Mouse (Mus musculus) hindbrain, embryonic 15.5 days (tissue): ENCODE results near the gene Sptbn1. TPM values are rescaled to one million over a fixed set of nuclear protein-coding genes. Genes with fewer than 3 reads are reported as not detected.
A peak's percentile ranks its signal among the peaks of the same experiment; 100 is the strongest.

Experiments
- ATAC-seq: fragments of 200-750 bp; cut with Nextera tagmentation; 2 replicates; pipeline ENCODE4 v1.8.0; 2017; ENCODE audit warnings: low read depth, moderate number of reproducible peaks, moderate TSS enrichment; ENCODE audit not compliant: low FRiP score
- H3K27ac ChIP-seq: fragments of 300-500 bp; sonication (generic); replicated peaks from 2 replicates; pipeline ENCODE4 v1.5.1; 2015; ENCODE audit warnings: mild to moderate bottlenecking, inconsistent platforms
- H3K27me3 ChIP-seq: fragments of 300-500 bp; sonication (generic); 2 replicates; pipeline ENCODE4 v1.6.1; 2015; ENCODE audit warnings: control low read depth, inconsistent platforms
- H3K36me3 ChIP-seq: fragments of 300-500 bp; sonication (generic); 2 replicates; pipeline ENCODE4 v1.6.1; 2015; ENCODE audit warnings: control low read depth, inconsistent platforms
- H3K4me1 ChIP-seq: fragments of 300-500 bp; sonication (generic); replicated peaks from 2 replicates; pipeline ENCODE4 v1.6.1; 2015; ENCODE audit warnings: control low read depth, inconsistent platforms
- H3K4me2 ChIP-seq: fragments of 300-500 bp; sonication (generic); 2 replicates; pipeline ENCODE4 v1.6.1; 2015; ENCODE audit warnings: moderate library complexity, mild to moderate bottlenecking, inconsistent platforms
- H3K4me3 ChIP-seq: fragments of 300-500 bp; sonication (generic); 2 replicates; pipeline ENCODE4 v1.5.1; 2015; ENCODE audit warnings: mild to moderate bottlenecking, inconsistent platforms
- H3K9ac ChIP-seq: fragments of 300-500 bp; sonication (generic); 2 replicates; pipeline ENCODE4 v1.6.1; 2015; ENCODE audit warnings: inconsistent platforms
- H3K9me3 ChIP-seq: fragments of 300-500 bp; sonication (generic); 2 replicates; pipeline ENCODE4 v1.6.1; 2016; ENCODE audit warnings: control low read depth, inconsistent platforms
- WGBS: fragments of 180-500 bp; shearing (Covaris S2); methylation state at CpG from one replicate; pipeline ENCODE4 v1.1.7; 2015; 5-methylcytosine and 5-hydroxymethylcytosine counted together
- polyA plus RNA-seq: library from polyadenylated mRNA; unstranded; fragments of >200 nt; fragmentation: Nextera tagmentation; extraction: Ambion mirVana; gene quantifications from 2 replicates; pipeline ENCODE4 v1.2.1, GENCODE M21; 2015

Sptbn1 gene
- polyA plus RNA-seq, 1 experiment from 2014 or later = 177 TPM

DNA sequence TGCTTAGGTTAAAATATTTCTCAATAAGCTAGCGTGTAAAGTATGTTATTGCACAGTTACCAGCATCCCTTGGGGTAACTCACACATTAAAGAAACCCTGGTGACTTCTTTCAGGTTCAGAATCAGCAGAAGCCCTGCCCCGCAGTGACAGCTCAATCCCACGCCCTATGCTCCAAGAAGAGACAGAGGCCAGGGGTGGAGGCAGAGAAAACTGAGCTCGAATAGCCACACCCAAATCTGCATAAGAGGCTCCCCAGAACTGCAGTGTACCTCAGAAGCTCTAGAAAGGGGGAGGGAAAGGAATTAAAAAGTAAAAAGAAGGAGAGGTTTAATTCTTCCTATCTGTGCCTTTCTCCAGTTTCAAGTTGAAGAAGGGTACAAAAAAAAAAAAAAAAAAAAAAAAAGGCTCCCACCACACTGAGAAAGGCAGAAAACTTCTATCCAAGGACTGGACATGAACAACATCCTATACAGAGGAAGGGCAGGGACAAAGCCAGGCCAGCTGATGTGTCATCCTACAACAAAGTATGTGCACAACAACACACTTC lies 107.3 kb downstream of the Sptbn1 start:
- no peak for ATAC-seq
- peaks cover 36% of the 10 kb centered on the region; the same call in 1 of the 2 replicates for H3K4me1 ChIP-seq
- 72% methylated on average over 4 of the region's 4 CpGs for WGBS
- H3K27me3 ChIP-seq = no peaks in the 10 kb centered on the region
- no peaks in the 10 kb centered on the region for H3K36me3 ChIP-seq
- 0 out of 2 replicates have a peak overlapping the region, but pooled peaks have one; percentile 43 for H3K27ac ChIP-seq
- H3K4me2 ChIP-seq = no peak overlapping the region
- no peaks in the 10 kb centered on the region for H3K9me3 ChIP-seq
- H3K9ac ChIP-seq = no peak overlapping the region
- H3K4me3 ChIP-seq = no peak overlapping the region

DNA sequence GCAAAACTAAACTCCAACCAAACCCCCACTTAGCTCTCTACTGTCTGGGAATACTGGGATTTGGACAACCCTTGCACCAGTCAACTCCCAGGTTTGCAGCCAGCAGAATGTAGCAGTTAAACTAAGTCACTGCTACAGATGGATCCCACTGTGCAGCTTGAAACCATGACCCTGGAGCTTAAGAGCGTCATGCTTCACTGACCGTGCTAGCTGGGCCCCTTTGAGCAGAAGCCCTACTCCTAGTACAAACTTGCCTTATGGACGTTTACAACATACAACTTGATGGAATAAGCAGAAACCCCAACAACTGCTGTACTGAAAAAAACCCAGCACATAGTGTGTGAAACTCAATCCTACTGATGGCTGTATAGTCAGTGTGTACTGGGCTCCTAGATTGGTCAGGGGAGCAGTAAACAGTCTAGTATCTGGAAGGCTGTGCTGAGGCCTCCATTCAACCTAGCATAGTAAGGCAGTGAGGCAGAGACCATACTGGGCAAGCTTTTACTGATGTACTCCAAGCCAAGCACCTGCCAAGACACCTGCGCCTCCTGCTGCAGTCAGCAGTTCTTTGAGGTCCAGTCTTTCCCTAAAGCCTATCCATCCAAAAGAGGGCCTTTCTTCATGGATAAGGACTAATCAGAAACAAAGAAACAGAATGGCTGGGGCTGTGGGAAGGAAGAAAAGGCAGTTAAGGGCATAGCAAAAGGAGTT lies 108.3 kb downstream of the Sptbn1 start:
- no peak overlapping the region for H3K4me2 ChIP-seq
- no peak for ATAC-seq
- no peak overlapping the region; the same call in 1 of the 2 replicates for H3K27ac ChIP-seq
- no peak overlapping the region for H3K4me3 ChIP-seq
- H3K36me3 ChIP-seq = no peaks in the 10 kb centered on the region
- no peak overlapping the region for H3K9ac ChIP-seq
- H3K27me3 ChIP-seq = no peaks in the 10 kb centered on the region
- no peaks in the 10 kb centered on the region for H3K9me3 ChIP-seq
- WGBS = 79% methylated on average over 4 of the region's 4 CpGs
- peaks cover 33% of the 10 kb centered on the region; the same call in 1 of the 2 replicates for H3K4me1 ChIP-seq

DNA sequence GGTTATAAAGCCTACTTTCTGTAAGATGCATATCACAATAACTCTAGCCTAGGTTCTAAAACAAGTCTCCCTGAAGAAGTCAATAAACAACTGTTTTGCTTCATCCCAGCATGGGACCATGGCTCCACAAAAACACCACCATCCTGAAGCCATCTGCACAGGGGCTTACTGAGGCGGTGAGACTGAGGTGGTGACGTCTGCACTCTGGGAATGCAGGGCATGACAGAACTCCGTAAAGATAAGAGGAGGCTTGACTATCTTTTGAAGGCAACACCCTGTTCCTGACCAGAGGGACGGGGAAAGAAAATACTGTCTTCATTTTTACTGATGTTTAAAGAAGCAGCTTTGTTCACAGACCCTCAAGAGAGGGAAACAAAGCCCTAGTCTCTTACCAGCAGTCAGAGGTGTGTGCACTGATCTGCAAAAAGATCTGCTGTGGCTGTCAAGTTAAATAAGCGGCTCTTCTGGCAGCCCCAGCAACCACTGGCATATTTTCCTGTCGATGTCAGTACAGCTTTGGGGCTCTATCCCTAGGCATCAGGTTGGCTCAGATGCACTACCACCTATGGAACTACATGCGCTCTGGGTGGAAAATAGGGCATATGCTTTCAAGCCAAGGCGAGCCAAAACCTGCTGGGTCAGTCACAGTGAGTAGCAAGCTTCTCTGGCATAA lies 109.8 kb downstream of the Sptbn1 start:
- ATAC-seq = peak; percentile 42; the same call in 1 of the 2 replicates
- Histone ChIP-seq H3K9me3 (no peaks in the 10 kb centered on the region), H3K4me3 (no peak overlapping the region), H3K27ac (peak overlapping the region; percentile 56), H3K4me2 (no peak overlapping the region), H3K9ac (no peak overlapping the region), H3K4me1 (peaks cover 29% of the 10 kb centered on the region; the same call in 1 of the 2 replicates), H3K36me3 (peaks cover 9% of the 10 kb centered on the region), H3K27me3 (no peaks in the 10 kb centered on the region)
- WGBS = 52% methylated on average over 8 of the region's 8 CpGs

DNA sequence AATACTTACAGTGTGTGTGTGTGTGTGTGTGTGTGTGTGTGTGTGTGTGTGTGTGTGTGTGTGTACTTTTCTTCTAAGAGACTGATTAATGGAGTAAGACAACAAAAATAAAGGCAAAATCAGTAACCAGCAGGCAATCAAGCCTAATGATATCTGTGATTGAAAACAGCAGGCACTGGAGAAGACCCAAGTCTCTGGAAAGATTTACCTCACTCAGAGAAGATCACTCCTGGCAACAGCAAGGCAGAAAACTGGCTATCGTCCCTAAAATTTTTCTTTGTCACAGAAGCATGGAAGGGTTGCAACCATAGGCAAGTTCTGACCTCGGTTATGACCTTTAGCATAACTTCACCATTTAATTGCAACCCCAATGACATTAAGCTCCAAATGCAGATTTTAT lies 112.1 kb downstream of the Sptbn1 start:
- peaks cover 19% of the 10 kb centered on the region; the same call in 1 of the 2 replicates for H3K4me1 ChIP-seq
- no peak overlapping the region for H3K4me3 ChIP-seq
- no peak overlapping the region for H3K4me2 ChIP-seq
- H3K27me3 ChIP-seq = no peaks in the 10 kb centered on the region
- ATAC-seq = no peak
- no peak overlapping the region; the same call in 1 of the 2 replicates for H3K27ac ChIP-seq
- 68% methylated on average over 2 of the region's 2 CpGs for WGBS
- no peak overlapping the region for H3K9ac ChIP-seq
- H3K9me3 ChIP-seq = no peaks in the 10 kb centered on the region
- H3K36me3 ChIP-seq = peaks cover 28% of the 10 kb centered on the region

DNA sequence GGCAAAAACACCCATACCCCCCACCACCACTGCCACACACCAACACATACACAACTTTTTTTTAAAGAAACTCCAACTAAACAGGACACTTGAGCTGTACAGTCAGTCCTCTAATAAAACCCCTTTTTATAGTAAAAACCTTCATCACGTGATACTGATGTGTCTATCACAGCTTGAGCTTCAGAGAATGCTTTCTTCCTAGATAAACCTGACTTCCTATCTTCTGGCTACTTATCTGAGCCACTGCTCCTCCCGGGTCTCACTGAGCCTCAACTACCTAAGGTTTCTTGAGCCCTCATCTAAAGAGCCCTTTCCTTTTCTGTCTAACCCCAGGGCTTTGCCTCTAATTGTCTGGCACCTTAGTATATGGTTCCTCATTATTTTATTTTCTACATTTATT lies 113.0 kb downstream of the Sptbn1 start:
- H3K4me1 ChIP-seq = peaks cover 14% of the 10 kb centered on the region; the same call in 1 of the 2 replicates
- no peak overlapping the region for H3K27ac ChIP-seq
- H3K36me3 ChIP-seq = peaks cover 34% of the 10 kb centered on the region
- H3K27me3 ChIP-seq = no peaks in the 10 kb centered on the region
- ATAC-seq = no peak
- WGBS = 93% methylated on average over 2 of the region's 2 CpGs
- no peak overlapping the region for H3K4me3 ChIP-seq
- no peaks in the 10 kb centered on the region for H3K9me3 ChIP-seq
- H3K4me2 ChIP-seq = no peak overlapping the region
- H3K9ac ChIP-seq = no peak overlapping the region

DNA sequence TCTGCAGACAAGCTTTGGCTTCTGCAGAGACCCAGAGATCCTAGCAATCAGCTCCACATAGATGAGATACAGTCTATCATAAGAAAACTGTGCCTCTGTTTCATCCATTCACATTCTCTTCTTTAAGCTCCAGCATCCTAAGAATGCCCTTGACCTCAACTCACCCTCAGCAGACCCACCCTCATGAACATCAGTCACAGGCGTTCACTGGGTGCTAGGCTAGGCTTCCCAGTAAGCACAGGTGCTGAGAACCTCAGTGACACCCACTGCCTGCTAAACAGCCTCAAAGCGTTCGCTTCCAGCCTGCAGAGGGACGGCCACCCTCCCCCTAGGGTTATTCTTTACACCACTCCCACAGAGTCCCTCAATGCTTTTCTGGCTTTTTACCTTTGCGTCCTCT lies 119.1 kb downstream of the Sptbn1 start:
- Histone ChIP-seq H3K4me1 (no peaks in the 10 kb centered on the region), H3K9me3 (no peaks in the 10 kb centered on the region), H3K36me3 (peaks cover 71% of the 10 kb centered on the region)

DNA sequence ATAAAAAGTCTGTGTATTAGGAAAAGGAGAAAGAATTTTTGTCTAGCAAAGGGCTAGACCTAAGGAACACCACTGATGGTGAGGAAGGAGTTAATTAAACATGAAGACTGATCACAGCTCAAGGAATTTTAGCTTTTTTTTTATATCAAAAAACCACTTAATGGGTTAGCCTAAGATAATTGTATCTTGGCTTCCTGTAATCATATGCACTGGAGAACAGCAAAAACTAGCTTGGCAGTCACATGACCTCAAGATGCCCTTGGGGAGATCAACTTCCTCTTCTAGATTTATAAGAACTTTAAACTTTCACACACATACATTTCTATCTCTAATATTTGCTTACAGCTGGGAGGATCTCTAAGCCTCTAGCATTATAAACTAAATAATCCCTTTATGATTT lies 119.6 kb downstream of the Sptbn1 start:
- H3K9ac ChIP-seq = no peak overlapping the region
- H3K27ac ChIP-seq = no peak overlapping the region
- H3K27me3 ChIP-seq = no peaks in the 10 kb centered on the region
- no peak for ATAC-seq
- H3K4me1 ChIP-seq = no peaks in the 10 kb centered on the region
- H3K36me3 ChIP-seq = peaks cover 71% of the 10 kb centered on the region
- H3K9me3 ChIP-seq = no peaks in the 10 kb centered on the region
- no peak overlapping the region for H3K4me2 ChIP-seq
- H3K4me3 ChIP-seq = no peak overlapping the region

More for the DNA sequence above, 119.1 kb downstream of the Sptbn1 start:
- Histone ChIP-seq H3K4me2 (no peak overlapping the region), H3K27me3 (no peaks in the 10 kb centered on the region), H3K27ac (no peak overlapping the region), H3K9ac (no peak overlapping the region), H3K4me3 (no peak overlapping the region)
- 83% methylated on average over 5 of the region's 5 CpGs for WGBS
- no peak for ATAC-seq

DNA sequence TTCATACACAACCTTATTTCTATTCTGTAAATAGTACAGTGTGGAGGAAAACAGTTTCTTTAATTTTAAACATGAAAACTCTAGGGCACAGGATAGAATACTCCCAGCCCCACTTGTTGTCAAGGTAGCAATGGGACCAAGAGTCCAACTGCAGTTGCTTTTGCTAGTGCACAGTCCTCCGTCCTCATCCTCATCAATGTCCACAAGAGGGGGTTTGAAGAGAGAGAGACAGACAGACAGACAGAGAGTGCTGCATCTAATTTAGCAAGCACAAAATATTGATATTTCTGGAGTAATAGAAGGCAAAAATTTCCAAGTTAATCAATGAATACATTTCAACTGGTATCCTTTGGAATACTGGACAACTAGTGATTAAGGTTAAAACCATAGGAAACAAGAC lies 120.1 kb downstream of the Sptbn1 start:
- no peak for ATAC-seq
- Histone ChIP-seq H3K9ac (no peak overlapping the region), H3K9me3 (no peaks in the 10 kb centered on the region), H3K27ac (no peak overlapping the region), H3K4me2 (no peak overlapping the region), H3K4me1 (no peaks in the 10 kb centered on the region), H3K4me3 (no peak overlapping the region), H3K36me3 (peaks cover 70% of the 10 kb centered on the region), H3K27me3 (no peaks in the 10 kb centered on the region)
- 86% methylated on average over 1 of the region's 1 CpGs for WGBS

DNA sequence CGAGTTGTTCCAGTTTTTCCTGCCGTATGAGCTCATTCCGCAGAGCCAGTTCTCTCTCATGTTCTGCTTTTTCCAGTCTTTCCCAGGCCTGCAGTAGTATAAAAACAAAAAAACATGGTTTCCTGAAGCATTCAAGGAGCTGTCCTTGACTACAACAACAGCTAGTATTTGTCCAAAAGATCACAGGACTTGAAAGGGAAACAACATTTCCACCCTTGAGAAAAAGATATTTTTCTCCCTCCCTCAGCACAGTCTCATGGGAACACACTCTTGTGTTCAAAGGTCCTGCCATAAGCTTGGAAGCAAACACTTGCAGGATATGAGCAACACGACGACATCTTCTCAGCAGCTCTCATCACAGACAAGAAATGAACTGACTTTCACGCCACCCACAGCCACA lies 124.9 kb downstream of the Sptbn1 start:
- Histone ChIP-seq H3K4me3 (no peak overlapping the region), H3K4me2 (no peak overlapping the region), H3K4me1 (no peaks in the 10 kb centered on the region), H3K9ac (no peak overlapping the region), H3K27ac (no peak overlapping the region; the same call in 1 of the 2 replicates), H3K36me3 (peaks cover 89% of the 10 kb centered on the region), H3K9me3 (no peaks in the 10 kb centered on the region), H3K27me3 (no peaks in the 10 kb centered on the region)
- WGBS = 97% methylated on average over 6 of the region's 6 CpGs
- ATAC-seq = no peak

DNA sequence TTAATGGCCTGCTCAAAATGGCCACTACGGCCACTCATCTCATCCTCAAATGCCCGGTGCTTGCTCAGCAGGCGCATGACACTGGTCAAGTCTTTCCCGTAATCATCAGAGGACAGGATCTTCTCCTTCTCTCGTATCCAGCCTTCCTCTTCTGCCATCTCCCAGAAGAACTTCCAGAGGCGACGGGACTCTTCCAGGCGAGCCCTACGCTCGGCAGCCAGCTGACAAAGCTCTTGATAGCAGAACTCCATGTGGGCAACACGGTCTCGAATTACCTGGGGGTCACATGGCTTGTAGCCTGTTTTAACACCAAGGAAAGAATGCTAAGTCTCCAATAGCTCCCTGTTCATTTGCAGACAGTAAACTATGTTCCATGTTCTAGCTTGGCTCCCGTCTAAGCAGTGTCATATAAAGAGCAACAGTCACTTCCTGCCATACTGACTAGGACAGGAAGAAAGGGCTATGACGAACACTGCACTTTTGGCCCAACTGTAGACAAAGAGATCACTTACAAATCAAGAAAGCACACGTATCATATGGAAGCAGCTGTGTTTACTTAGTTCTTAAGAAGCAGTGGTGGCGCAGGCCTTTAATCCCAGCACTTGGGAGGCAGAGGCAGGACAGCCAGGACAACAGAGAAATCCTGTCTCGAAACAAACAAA lies 128.7 kb downstream of the Sptbn1 start:
- Histone ChIP-seq H3K9ac (no peak overlapping the region), H3K27me3 (no peaks in the 10 kb centered on the region), H3K4me2 (no peak overlapping the region), H3K4me3 (no peak overlapping the region), H3K36me3 (peaks cover 95% of the 10 kb centered on the region), H3K9me3 (no peaks in the 10 kb centered on the region), H3K4me1 (no peaks in the 10 kb centered on the region), H3K27ac (no peak overlapping the region)
- WGBS = 92% methylated on average over 17 of the region's 17 CpGs
- ATAC-seq = no peak

DNA sequence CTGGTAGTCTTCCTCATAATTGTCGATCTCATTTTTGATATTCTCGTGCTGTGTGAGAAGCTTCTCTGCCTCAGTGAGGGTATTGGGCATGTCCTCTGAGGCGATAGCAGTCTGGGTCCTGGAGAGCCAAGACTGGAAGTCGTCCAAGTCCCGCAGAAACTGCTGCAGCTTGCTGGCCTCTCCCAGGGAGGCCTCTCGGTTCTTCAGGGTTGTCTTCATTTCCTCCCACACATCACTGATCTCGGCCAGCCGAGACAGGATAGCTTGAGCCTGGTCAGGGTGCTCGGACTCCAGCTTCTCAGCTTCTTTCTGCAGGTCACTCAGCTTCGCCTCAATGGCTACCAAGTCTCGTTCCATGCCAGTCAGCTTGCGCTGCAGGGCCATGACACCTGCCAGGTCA lies 130.9 kb downstream of the Sptbn1 start:
- 89% methylated on average over 12 of the region's 12 CpGs for WGBS
- Histone ChIP-seq H3K4me1 (no peaks in the 10 kb centered on the region), H3K27me3 (no peaks in the 10 kb centered on the region), H3K9ac (no peak overlapping the region), H3K4me3 (no peak overlapping the region), H3K9me3 (no peaks in the 10 kb centered on the region), H3K36me3 (peaks cover 92% of the 10 kb centered on the region), H3K27ac (no peak overlapping the region), H3K4me2 (no peak overlapping the region)
- ATAC-seq = no peak

DNA sequence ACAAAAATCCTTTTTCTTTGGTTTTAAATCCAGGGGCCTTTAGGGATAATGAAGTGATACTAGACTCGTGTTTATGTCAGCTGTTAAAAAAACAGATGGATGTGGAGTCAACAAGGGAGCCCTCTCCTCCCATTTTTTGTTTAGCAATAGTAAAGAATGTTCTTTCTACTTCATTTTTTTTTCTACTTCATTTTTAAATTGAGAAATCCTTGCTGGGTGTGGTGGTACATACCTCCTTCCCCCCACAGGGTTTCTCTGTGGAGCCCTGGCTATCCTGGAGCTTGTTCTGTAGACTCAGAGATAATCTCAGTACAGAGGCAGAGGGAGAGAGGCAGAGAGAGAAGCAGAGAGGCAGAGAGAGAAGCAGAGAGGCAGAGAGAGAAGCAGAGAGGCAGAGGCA lies 133.9 kb downstream of the Sptbn1 start:
- Histone ChIP-seq H3K4me3 (no peak overlapping the region), H3K27ac (no peak overlapping the region), H3K4me2 (no peak overlapping the region), H3K9ac (no peak overlapping the region), H3K36me3 (peaks cover 92% of the 10 kb centered on the region), H3K9me3 (no peaks in the 10 kb centered on the region), H3K4me1 (no peaks in the 10 kb centered on the region), H3K27me3 (no peaks in the 10 kb centered on the region)
- WGBS = 80% methylated on average over 1 of the region's 1 CpGs
- no peak for ATAC-seq
